Mouse (Mus musculus): ENCODE measurements around the gene Flt1. TPM values are rescaled to one million over a fixed set of nuclear protein-coding genes. Genes with fewer than 3 reads are reported as not detected.
A peak's percentile ranks its signal among the peaks of the same experiment; 100 is the strongest.

Flt1 gene
- polyA plus RNA-seq, 1 experiment from 2014 or later: 3.9 TPM

DNA sequence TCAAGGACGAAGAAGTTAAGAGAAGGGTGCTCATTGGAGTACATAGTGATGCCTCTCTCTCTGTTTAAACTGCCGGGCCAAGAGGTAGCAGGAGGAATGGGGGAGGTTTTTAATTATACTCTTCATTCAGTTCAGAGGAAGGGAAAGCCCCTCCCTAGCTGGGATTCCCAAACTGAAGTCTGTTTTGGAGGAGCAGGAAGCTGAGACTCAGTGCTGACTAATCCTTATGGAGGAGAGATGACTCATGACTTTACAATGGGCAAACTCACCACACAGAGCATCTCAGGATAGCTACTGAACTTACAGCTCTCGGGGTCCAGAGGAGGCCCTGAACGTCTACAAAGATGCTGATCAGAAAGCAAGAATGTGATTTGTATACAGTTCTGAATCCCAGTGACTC lies 18.3 kb downstream of the Flt1 start:
- DNase-seq (ENCODE audit: low spot score) (no peak), ATAC-seq (ENCODE audit: low FRiP score, low TSS enrichment) (no peak)
- H3K27ac ChIP-seq (replicated peaks): no peak overlapping the region
- no peaks in the 10 kb centered on the region for H3K36me3 ChIP-seq (ENCODE audit: control insufficient read depth, insufficient read depth, low read length)
- no peak overlapping the region for H3K4me3 ChIP-seq (ENCODE audit: low read depth, low read length)
- TF ChIP-seq EP300 (optimal IDR thresholded peaks at IDR 0.05) (no peak), CTCF (IDR thresholded peaks at IDR 0.05; ENCODE audit: low read depth) (no peak)
- H3K4me1 ChIP-seq (replicated peaks; ENCODE audit: control insufficient read depth, insufficient read depth): no peaks in the 10 kb centered on the region
- no peaks in the 10 kb centered on the region for H3K27me3 ChIP-seq (ENCODE audit: control insufficient read depth, insufficient read depth, low read length)
- no peak overlapping the region for H3K4me2 ChIP-seq (replicated peaks; ENCODE audit: low read depth)
- H3K9ac ChIP-seq (ENCODE audit: low read length): no peak overlapping the region
- 24% methylated on average over 4 of the region's 4 CpGs for WGBS
- H3K9me3 ChIP-seq (ENCODE audit: control insufficient read depth, low read length): no peaks in the 10 kb centered on the region

DNA sequence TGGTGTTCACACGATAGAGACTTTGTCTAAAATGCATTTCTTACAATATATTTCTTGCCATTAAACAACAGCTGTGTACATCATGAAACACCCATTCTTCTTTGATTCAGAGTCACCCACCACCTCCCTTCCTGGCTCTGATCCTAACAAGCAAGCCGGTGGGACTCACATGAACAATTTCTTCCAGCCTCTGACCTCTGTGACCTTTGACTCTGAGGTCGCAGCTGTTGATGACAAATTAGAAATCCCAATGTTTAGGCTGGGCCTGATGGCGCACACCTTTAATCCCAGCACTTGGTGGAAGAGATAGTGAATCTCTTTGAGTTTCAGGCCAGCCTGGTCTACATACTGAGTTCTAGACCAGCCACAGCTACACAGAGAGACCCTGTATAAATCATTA lies 20.9 kb downstream of the Flt1 start:
- H3K4me1 ChIP-seq (replicated peaks; ENCODE audit: control insufficient read depth, insufficient read depth): no peaks in the 10 kb centered on the region
- ATAC-seq (ENCODE audit: low FRiP score, low TSS enrichment) (no peak), DNase-seq (ENCODE audit: low spot score) (no peak)
- no peak overlapping the region for H3K9ac ChIP-seq (ENCODE audit: low read length)
- H3K27me3 ChIP-seq (ENCODE audit: control insufficient read depth, insufficient read depth, low read length): no peaks in the 10 kb centered on the region
- no peaks in the 10 kb centered on the region for H3K36me3 ChIP-seq (ENCODE audit: control insufficient read depth, insufficient read depth, low read length)
- no peak overlapping the region for H3K27ac ChIP-seq (replicated peaks)
- no peaks in the 10 kb centered on the region for H3K9me3 ChIP-seq (ENCODE audit: control insufficient read depth, low read length)
- WGBS: 54% methylated on average over 4 of the region's 4 CpGs
- no peak overlapping the region for H3K4me3 ChIP-seq (ENCODE audit: low read depth, low read length)
- H3K4me2 ChIP-seq (replicated peaks; ENCODE audit: low read depth): no peak overlapping the region
- TF ChIP-seq EP300 (optimal IDR thresholded peaks at IDR 0.05) (no peak), CTCF (IDR thresholded peaks at IDR 0.05; ENCODE audit: low read depth) (no peak)

DNA sequence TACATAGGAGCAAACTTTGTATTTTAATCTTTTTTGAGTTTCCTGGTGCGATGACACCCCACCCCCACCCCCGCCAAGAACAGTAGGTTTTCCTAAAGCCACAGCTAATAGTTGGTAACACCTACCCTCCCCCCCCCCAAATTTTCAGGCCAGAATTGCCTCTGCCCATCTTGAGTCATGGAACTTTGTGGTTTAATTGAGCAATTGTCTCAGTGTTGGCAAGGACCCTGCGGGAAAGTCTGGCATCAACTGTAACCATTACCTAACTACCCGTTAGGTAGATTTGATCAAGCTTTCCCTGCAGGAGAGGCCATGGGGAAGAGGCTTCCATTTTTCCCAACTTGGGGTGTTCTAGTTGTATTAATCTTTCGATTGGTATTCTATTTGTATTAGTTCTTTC lies 23.4 kb downstream of the Flt1 start:
- no peak overlapping the region for H3K27ac ChIP-seq (replicated peaks)
- H3K9ac ChIP-seq (ENCODE audit: low read length): no peak overlapping the region
- no peaks in the 10 kb centered on the region for H3K27me3 ChIP-seq (ENCODE audit: control insufficient read depth, insufficient read depth, low read length)
- no peak overlapping the region for H3K4me3 ChIP-seq (ENCODE audit: low read depth, low read length)
- no peaks in the 10 kb centered on the region for H3K9me3 ChIP-seq (ENCODE audit: control insufficient read depth, low read length)
- TF ChIP-seq EP300 (optimal IDR thresholded peaks at IDR 0.05) (no peak), CTCF (IDR thresholded peaks at IDR 0.05; ENCODE audit: low read depth) (no peak)
- 90% methylated on average over 5 of the region's 5 CpGs for WGBS
- H3K36me3 ChIP-seq (ENCODE audit: control insufficient read depth, insufficient read depth, low read length): no peaks in the 10 kb centered on the region
- no peak for DNase-seq (ENCODE audit: low spot score)
- ATAC-seq (ENCODE audit: low FRiP score, low TSS enrichment): no peak
- H3K4me2 ChIP-seq (replicated peaks; ENCODE audit: low read depth): no peak overlapping the region
- H3K4me1 ChIP-seq (replicated peaks; ENCODE audit: control insufficient read depth, insufficient read depth): no peaks in the 10 kb centered on the region

DNA sequence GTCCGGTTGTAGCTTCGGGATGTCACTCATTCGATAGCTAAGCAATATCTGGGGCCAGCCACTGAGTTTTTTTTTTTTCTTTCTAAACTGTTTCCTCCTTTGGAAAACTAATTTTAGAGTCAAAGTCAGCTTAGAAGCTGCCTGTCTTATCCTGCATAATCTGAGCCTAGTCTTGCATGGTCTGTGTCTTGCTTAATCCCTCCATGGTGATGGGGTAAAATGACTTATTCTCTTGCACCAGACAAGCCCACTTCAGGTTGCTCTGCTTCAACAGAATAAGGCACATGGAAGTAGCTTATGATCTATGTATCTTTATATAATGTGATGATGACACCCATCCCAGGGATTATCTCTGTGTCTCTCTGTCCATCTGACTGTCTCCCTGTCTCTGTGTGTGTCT lies 24.8 kb downstream of the Flt1 start:
- no peak overlapping the region for H3K4me3 ChIP-seq (ENCODE audit: low read depth, low read length)
- no peaks in the 10 kb centered on the region for H3K36me3 ChIP-seq (ENCODE audit: control insufficient read depth, insufficient read depth, low read length)
- H3K27ac ChIP-seq (replicated peaks): no peak overlapping the region
- no peaks in the 10 kb centered on the region for H3K9me3 ChIP-seq (ENCODE audit: control insufficient read depth, low read length)
- 85% methylated on average over 3 of the region's 3 CpGs for WGBS
- ATAC-seq (ENCODE audit: low FRiP score, low TSS enrichment) (no peak), DNase-seq (ENCODE audit: low spot score) (no peak)
- TF ChIP-seq CTCF (IDR thresholded peaks at IDR 0.05; ENCODE audit: low read depth) (no peak), EP300 (optimal IDR thresholded peaks at IDR 0.05) (no peak)
- no peak overlapping the region for H3K4me2 ChIP-seq (replicated peaks; ENCODE audit: low read depth)
- H3K4me1 ChIP-seq (replicated peaks; ENCODE audit: control insufficient read depth, insufficient read depth): no peaks in the 10 kb centered on the region
- no peak overlapping the region for H3K9ac ChIP-seq (ENCODE audit: low read length)
- no peaks in the 10 kb centered on the region for H3K27me3 ChIP-seq (ENCODE audit: control insufficient read depth, insufficient read depth, low read length)

DNA sequence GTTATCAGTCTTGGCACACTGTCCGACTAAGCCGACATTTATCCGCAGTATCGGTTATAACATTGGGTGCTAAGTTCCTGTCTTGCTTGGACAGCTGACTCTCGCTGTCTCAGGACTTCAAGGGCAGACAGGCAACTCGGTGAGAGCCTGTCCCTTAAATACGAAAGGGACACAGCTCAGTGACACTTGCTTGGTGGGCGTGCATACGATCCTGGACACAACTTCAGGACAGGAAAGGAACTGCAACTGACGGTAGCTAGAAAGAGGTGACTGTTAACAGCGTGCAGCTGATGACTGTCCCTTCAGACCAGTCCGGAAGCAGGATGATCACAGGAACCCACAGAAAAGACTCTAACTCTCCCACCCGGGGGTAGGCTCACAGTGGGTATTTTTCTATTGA lies 27.8 kb downstream of the Flt1 start:
- no peaks in the 10 kb centered on the region for H3K27me3 ChIP-seq (ENCODE audit: control insufficient read depth, insufficient read depth, low read length)
- no peak overlapping the region for H3K4me3 ChIP-seq (ENCODE audit: low read depth, low read length)
- no peak overlapping the region for H3K4me2 ChIP-seq (replicated peaks; ENCODE audit: low read depth)
- TF ChIP-seq CTCF (IDR thresholded peaks at IDR 0.05; ENCODE audit: low read depth) (peak; percentile 39; the same call in 1 of the 2 replicates), EP300 (optimal IDR thresholded peaks at IDR 0.05) (no peak)
- H3K9ac ChIP-seq (ENCODE audit: low read length): no peak overlapping the region
- DNase-seq (ENCODE audit: low spot score) (no peak), ATAC-seq (ENCODE audit: low FRiP score, low TSS enrichment) (no peak)
- H3K9me3 ChIP-seq (ENCODE audit: control insufficient read depth, low read length): no peaks in the 10 kb centered on the region
- H3K4me1 ChIP-seq (replicated peaks; ENCODE audit: control insufficient read depth, insufficient read depth): no peaks in the 10 kb centered on the region
- H3K27ac ChIP-seq (replicated peaks): no peak overlapping the region
- 48% methylated on average over 13 of the region's 13 CpGs for WGBS
- H3K36me3 ChIP-seq (ENCODE audit: control insufficient read depth, insufficient read depth, low read length): no peaks in the 10 kb centered on the region

DNA sequence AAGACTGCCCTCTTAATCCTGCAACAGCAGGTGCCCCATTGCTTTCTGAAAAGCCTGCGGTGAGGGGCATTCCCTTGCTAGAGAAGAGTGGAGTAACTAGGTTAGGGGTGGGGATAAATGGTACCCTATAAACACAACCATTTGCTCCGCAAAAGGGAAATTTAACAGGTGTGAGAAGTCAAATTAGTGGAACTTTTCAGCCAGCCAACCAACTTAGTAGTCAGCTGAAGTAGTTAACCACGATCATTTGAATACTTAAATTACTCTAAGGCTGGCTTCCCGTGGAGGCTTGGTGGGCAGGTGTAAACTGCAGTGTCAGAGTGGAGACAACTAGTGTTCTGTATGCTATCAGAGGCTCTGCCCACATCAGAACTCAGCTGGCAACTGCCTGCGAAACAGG lies 28.6 kb downstream of the Flt1 start:
- Histone ChIP-seq H3K4me1 (replicated peaks; ENCODE audit: control insufficient read depth, insufficient read depth) (no peaks in the 10 kb centered on the region), H3K36me3 (ENCODE audit: control insufficient read depth, insufficient read depth, low read length) (no peaks in the 10 kb centered on the region), H3K9me3 (ENCODE audit: control insufficient read depth, low read length) (no peaks in the 10 kb centered on the region), H3K9ac (ENCODE audit: low read length) (no peak overlapping the region), H3K27ac (replicated peaks) (no peak overlapping the region), H3K4me3 (ENCODE audit: low read depth, low read length) (no peak overlapping the region), H3K27me3 (ENCODE audit: control insufficient read depth, insufficient read depth, low read length) (no peaks in the 10 kb centered on the region), H3K4me2 (replicated peaks; ENCODE audit: low read depth) (no peak overlapping the region)
- ATAC-seq (ENCODE audit: low FRiP score, low TSS enrichment) (no peak), DNase-seq (ENCODE audit: low spot score) (no peak)
- TF ChIP-seq CTCF (IDR thresholded peaks at IDR 0.05; ENCODE audit: low read depth): no peak
- no peak for TF ChIP-seq EP300 (optimal IDR thresholded peaks at IDR 0.05)
- 43% methylated on average over 5 of the region's 5 CpGs for WGBS

All from stomach, postnatal 0 days (tissue).